Mouse (Mus musculus) CD4-positive helper T cell, adult 2 months (primary cell): Measurements from ENCODE around the gene Srsf2.
"Not testable (repeated sequence)": the region's sequence is repeated elsewhere in the genome, so short reads cannot be mapped to it uniquely, and the experiment has no call there.

Experiments
- DNase-seq: peaks from one replicate; pipeline ENCODE4 v3.0.0-alpha.2; 2012; ENCODE audit warnings: low read depth, missing footprints, low spot score

Srsf2 gene

DNA sequence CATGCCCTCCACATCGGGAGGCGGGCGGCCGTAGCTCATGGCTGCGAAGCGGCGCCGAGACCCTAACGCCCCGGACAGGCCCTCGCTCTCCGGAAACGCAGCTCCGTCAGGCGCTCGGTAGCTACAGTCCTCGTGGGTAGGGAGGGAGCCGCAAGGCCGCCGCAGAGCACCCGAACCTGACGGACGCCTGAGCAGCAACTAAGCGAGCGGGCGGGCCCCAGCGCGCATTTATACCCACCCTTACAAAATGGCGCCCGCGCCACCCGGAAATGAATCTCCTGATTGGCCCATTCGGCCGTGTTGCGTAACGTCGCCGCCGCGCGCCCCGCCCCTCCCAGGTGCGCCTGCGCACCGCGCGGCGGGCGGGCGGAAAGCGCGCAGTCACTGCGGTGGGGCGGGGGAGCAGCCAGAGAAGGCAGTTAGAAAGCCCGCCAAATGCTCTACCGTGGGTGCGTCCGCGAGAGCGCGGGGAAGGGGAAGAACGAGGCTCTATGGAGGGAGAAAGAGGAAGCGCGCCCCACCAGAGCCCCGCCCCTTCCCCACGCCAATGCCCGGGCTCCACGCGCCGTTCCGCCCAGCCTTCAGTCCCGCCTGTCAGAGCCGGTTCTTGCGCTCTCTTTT, at the start of gene Srsf2:
TSS of gene Srsf2 (minus strand) at position 204 of the 621 bp plus-strand sequence.
- DNase-seq = peak; percentile 98

DNA sequence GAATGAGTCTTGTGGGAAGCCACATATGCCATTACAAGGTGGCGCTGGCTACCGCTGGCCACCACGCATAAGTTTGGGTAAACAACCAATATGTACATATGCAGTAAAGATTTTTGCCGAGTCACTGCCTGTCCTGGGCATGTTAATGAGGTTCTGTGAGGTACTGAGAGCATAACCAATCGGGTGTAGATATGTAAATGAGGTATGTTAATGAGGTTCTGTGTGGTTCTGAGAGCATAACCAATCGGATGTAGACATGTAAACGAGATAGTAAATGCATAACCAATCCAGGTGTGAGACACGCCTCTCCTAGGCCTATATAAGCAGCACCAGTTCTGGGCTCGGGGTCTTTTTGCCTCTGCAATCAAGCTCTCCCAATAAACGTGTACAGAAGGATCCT, 49.7 kb upstream of the Srsf2 start:
- DNase-seq = not testable (repeated sequence)

DNA sequence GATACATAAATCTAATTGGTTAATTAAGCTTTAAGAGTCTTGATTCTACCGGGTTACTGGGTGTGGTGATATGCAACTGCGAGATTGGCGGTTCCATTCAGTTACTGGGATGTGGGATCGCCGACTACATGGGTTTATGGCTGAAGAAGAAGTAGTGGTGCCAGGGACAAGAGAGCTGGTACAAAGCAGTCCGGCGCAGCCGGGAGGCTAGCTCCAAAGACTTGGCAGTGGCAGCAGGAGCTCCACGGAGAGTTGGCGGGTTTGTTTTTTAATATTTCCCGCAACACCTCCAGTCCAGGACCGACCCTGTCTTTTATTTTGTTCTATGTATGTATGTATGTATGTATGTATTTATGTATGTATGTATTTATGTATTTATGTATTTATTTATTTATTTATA, 46.4 kb upstream of the Srsf2 start:
- DNase-seq = no peak

DNA sequence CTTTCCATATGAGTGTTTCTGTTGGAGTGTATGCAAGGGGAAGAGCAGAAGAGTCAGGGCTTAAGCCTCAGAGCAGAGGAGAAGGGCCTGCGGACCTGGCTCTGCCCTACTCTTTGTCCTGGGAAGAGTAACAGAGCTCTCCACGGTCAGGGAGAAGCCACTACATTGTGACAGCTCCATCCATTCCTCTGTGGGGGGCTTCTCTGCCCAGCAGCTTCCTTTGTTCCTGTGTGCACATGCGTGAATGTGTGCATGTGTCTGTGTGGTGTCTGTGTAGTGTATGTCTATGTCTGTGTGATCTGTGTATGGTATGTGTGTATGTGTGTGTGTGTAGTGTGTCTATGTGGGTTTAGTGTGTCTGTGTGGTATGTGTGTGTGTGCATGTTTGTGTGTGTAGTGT, 42.5 kb upstream of the Srsf2 start:
- DNase-seq = no peak

DNA sequence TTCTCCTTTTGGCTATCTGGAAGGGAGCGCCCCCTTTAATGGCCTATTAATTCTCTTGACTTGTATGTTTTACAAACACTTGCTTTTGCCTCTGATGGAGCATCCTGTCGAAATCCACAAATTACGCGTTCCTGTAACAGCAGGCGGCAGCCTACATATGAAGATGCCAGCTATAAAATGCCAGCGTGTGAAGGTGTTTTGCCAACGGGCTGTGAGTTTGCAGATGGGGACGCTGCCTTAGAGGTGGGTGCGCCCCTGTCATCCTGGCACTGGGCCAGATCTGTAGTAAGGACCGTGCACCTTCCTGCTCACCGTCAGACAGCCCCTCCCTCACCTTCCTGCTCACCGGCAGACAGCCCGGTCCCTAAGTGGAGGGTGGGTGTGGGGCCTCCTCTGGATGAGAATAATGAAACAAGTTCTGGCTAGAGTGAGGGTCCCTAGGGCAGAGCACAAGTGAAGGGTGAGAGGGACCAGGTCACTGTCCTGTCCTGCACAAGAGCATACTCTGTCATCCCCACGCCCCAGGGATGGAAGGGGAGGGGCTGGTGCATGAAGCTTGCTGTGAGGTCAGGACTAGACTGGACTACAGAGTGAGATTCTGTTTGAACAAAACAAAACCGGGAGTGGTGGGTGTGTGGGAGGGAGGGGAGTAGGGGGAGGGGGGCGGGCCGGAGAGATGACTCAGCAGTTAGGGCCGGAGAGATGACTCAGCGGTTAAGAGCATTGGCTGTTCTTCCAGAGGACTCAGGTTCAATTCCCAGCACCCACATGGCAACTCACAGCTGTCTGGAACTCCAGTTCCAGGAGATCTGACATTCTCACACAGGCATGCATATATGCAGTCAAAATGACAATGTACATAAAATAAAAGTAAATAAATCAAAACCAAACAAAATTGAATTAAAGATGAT, 40.9 kb upstream of the Srsf2 start:
- no peak for DNase-seq

DNA sequence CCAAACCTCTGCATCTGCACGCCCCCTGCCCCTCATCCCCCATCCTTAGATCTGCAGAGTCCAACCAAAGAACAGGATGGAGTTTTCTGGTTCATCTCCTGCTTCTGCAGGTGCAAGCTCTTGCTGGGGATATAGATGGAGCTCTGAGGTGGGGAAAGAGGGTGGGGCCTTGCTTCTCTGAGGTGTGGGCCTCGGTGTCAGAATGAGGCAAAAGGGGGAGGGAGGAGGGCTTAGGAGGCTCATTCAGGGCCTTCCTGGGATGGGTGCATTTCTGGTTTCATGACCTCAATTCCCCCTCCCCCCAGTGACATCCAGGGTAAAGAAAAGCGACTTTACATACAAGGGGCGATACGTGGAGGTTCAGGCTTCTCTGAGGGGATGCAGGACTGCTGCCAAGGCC, 34.2 kb upstream of the Srsf2 start:
- DNase-seq = no peak

DNA sequence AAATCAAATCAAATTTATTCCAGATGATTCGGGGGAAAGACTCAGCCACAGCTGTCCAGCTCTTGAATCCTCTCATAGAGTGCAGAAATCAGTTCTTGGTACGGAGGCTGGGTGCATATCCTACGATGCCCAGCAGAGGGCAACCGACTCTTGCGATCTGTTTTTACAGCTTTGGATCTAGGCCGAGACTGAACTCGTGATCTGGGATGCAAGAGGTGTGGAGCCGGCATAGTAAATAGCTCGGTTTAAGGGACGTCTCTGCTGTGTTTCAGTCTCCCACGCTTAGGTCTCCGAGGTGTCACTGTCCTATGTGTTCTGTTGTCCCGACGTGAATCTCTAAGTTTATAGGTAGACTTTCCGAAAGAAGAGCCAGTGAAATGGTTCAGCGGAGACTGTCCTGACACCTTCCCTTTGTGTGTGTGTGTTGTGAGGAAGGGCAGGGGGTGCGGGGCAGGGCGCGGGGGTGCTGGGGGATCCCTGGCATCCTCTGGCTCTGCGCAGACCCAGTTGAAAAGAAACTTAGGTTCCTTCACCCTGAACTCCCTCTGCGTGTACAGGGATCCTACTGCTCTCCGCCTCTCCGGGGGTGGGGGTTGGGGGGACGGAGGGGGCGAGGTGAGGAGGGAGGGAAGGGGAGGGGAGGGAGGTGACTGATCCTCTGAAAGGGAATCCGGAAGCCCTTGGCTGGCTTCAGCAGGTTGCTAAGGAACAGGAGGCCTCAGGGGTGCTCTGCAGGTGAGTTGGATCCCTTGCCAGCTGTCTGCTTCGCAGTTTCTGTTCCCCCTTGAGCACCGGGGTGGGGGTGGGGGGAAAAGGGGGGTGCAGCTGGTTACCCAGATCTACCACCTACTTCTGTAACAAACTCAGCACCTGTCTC, 32.6 kb upstream of the Srsf2 start:
- DNase-seq = peak; percentile 81

DNA sequence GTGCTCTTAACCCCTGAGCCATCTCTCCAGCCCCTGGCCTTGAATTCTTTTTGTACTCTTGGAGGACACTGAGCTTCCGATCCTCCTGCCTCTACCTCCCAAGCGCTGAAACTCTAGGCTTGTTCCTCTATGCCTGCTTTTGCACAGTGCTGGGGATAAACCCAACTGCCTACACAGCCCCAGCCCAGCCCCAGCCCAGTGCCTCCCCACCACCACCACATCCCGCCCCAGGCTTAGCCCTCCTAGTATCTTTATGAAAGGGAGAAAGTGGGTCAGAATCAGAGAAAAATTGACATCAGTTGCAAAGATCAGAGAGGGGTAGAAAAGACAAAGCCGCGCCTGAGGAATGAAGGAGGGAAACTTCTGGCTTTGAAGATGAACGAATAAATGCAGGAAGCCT, 31.2 kb upstream of the Srsf2 start:
- no peak for DNase-seq

DNA sequence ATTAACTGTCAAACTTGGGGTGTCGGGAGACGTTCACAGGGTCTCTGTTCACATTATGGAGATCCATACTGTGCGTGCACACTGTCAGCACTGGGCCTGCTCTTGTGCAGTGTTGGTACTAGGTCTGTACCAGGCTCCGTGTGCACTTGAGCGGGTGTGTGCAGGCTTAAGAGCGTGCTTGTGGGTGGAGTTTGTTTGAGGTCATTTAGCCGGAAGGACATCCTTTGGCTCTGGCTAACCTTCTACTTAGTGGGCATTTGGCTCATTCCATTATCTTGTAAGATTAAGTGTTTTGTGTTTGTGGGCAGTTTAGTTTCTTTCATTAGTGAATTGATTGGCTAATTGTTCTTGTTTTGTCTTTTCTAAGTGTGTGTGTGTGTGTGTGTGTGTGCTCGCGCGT, 29.6 kb upstream of the Srsf2 start:
- DNase-seq = no peak

DNA sequence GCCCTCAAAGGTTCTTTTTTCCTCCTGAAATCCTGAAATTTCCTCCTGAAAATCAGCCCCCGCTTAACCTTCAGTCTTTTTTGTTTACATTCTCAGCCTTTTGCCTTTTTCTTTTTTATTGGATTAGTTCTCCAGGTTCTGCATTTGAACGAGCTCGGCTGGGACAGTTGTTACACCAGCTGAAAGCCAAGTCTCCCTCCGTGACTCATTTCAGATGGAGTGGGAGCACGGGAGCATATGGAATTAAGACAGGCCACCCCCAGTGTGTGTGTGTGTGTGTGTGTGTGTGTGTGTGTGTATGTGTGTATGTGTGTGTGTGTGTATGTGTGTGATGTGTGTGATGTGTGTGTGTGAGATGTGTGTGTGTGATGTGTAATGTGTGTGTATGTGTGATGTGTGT, 28.5 kb upstream of the Srsf2 start:
- DNase-seq = no peak

DNA sequence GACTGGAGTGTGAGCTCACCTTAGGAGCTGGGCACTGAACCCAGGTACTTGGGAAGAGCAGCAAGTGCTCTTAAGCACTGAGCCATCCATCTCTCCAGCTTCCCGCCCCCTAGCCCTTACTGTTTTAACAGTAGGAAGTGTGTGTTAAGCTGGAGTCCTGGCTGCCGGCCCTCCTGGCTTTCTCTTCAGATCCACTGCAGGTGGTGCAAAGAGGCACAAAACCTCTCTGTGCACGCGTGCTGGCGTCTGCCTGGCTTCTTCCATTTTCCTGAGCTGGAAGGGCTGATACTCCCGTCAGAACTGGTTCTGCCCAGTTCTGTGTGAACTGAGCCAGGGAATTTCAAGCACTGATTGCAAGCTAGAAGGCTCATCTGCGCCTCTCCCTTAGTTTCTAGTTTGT, 27.9 kb upstream of the Srsf2 start:
- DNase-seq = no peak

DNA sequence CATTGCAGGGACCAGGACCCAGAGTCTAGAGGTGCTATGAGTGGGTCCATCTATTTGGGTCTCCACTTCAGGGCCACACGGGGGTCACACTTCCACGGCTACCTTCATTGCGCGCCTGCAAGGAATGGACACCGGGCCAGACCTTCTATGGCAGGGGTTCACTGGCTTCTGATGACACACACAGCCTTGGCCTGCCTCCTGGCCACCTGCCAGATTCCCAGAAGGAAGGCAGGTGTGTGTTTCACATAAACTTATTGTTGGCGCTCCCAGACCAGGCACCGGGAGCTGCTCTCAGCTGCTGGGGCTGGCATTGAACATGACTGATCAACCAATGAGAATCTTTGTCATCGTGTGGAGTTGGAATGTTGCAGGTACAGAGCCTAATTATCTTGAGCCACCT, 25.6 kb upstream of the Srsf2 start:
- DNase-seq = no peak

DNA sequence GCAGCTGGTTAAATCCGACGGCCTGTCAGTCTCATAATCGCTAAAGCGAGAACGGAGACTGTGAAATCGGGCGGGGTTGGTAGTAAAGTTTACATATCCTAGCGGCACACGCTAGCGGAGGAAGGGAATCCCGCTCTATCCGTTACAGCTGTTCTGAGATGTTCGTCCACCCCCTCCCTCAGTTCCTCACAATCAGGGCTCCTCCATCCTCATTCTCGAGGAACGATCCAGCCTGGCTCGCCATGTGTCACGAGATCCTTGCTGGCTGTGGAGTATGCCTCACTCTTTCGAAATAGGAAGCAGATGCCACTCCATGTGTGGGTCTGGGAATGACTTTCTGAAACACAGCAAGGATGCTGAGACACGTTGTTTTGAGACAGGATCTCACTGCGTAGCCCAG, 21.1 kb upstream of the Srsf2 start:
- DNase-seq = no peak

DNA sequence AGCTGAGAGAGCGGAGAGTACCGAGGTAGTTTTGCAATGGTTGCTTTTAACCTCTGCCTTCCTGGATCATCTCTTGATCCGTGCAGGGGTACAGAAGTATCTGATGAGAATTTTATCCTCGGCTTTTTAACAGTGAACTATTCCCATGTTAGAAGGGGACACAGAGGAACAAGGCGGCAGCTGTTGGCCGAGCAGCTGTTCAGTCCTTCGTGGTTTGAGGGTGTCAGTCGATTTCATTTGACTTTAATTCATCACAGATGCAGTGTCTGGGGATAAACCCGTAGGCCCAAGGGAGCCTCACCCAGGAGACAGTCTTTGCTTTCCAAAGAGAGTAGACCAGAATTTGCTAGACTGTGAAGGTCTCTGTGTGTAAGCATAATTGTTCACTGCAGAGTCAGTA, 18.6 kb upstream of the Srsf2 start:
- DNase-seq = no peak

DNA sequence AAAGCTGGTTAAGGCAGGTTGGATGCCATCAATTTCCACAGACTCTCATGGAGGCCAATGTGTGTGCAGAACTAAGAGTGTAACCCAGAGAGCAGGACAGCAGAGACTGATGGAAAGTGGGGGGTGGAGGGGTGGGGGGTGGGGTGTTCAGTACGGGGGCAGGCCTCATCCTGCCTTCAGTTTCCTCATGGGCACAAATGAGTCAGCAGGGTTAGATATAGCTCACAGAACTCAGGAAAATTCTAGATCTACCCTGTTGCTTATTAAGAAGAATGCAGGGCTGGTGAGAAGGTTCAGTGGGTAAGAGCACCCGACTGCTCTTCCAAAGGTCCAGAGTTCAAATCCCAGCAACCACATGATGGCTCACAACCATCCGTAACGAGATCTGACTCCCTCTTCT, 16.7 kb upstream of the Srsf2 start:
- no peak for DNase-seq

DNA sequence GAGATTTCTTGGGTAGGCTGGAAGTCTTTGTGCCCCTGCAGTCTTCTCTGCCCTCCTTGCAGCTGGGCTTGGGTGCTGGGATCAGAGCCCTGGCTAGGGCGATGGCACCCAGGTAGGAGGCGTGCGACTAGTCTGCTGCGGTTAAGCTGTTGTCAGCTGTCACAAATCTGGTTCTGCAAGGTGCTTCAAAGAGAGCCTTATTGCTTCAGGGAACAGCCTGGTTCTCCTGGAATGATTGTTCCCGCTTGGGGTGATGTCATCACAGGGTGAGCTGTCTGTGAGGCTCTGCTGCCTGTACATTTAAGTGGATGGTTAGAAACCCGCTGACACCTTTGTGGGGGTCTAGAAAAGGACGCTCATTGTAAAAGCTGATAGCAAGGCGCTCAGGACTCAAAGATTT, 16.3 kb upstream of the Srsf2 start:
- no peak for DNase-seq

DNA sequence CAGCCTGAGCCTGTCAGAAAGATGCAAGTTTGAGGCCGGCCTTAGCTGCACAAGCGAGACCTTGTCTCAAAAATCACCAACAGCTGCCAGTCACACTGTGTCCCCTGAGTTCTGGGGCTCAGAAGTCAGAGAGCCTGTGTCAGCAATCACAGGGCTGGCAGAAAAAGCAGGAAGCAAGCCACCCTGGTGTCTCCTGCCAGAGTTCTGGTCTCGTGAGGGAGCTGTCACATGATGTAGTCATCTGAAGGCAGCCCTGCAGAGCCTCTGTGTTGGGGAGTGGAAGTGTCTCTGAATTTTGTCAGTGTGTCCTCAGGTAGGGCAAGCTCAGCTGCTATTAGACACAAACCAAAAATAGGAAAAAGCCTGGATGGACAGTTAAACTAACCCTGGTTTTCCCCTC, 15.2 kb upstream of the Srsf2 start:
- no peak for DNase-seq

DNA sequence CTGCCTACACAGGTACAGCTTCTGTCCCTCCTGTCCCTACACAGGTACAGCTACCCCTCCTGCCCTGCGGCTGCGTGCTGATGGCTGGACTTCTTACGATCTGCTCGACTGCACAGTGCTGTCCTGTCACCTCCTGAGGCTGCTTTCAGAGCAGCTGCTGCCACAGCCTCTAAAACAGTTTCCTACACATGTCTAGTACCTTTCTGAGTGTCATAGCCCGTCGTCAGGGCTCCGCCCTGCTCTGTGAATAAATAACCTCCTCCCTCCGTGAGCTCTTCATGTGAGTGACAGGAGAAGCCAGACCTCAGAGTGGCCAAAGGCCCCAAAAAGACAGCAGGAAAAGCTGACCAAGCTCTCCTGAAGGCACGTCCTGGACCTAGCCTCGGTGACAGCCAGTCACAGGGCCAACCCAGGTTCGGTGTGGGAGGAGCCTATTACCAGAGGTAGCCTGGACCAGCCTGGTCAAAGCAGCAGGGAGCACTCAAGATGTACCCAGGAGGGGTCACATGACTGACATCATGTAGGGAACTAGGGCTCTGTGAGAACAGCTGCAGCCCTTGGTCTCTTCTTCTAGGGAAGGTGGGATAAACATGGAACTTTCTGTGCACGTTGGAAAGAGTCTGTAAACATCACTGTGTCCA, 13.2 kb upstream of the Srsf2 start:
- DNase-seq = no peak

DNA sequence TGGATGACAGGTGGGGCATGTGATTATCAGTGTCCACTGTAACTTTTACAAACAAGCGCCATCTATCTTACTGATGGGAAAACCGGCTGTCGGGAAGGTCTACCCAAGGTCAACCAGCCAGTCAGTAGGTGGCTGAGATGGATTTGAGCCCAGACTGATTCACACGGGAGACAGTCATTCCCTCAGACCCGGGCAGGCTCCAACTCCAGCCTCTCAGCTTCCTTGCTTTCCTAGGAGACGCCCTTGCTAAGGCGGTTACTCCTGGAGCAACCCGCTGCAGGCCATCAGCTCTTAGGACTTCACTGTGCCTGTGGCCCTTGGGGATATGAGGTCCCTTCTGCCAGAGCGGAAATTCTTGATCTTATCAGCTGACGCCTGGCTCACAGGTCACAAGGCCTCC, 11.6 kb upstream of the Srsf2 start:
- DNase-seq = no peak

DNA sequence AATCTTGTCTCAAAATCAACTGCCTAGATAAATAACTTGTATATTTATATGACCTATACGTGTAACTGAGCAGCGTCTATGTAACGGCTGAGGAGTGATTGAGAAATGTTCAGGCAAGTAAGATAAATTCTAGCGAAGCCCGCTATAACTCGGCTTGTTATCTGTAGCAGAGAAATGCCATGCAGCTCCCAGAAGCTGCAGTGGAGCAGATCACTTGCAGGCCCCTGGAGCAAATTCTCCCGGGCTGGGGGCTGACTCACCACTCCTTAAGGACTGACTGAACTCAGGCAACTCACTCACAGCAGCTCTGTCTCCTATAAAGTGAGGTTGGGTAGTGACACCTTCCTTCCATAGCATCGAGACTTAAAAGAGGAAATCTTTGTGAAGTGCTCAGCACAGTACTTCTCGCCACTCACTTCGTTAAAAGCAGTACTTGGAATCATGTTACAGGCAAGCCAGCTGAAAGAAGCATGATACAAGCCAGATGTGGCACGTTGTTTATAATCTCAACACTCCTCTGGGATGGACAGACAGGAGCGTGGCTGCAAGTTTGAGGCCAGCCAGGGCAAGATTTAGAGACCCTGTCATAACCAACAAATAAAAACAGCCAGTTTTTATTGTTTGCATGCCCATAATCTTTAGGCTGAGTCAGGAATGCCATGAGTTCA, 4.4 kb upstream of the Srsf2 start:
- no peak for DNase-seq

DNA sequence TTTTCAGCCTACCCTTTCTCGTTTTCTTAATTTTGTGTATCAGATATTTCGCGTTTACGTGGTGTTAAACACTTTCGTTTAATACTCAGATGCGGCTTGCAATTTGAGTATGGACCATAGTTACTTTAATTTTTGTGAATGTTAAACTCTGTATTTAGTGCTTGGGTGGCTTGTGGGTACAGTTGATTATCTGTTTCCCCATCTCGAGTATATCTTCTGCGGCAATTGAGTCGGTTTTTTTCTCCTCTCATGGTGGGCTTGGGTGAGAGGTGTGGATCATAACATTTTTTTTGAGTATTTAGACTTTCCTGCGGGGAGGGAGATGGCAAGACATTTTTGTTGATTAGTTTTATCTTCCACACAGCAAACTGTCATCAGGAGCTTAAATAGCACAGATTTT, 1.4 kb upstream of the Srsf2 start:
- no peak for DNase-seq
